Mouse (Mus musculus) heart, adult 2 months (tissue): ENCODE measurements around the gene Gadd45a.

Experiments used
- CTCF ChIP-seq: fragments of 200-600 bp; IDR thresholded peaks from 2 replicates; pipeline ENCODE4 v1.8.1; 2022; ENCODE audit warnings: antibody characterized with exemption, mild to moderate bottlenecking, moderate library complexity
- EP300 ChIP-seq: fragments of 200-500 bp; IDR thresholded peaks from 2 replicates; pipeline ENCODE4 v1.6.1; 2011; ENCODE audit warnings: low read depth, low read length, control low read depth; ENCODE audit not compliant: insufficient read depth

GRCm38 (mm10) chr6:66994981-66995380, 42.3 kb downstream of the Gadd45a start:
- no peak for TF ChIP-seq CTCF
- no peak for TF ChIP-seq EP300
